Mouse (Mus musculus) heart, postnatal 0 days (tissue): ENCODE results near the gene F13a1. TPM values are rescaled to one million over a fixed set of nuclear protein-coding genes. Genes with fewer than 3 reads are reported as not detected.

Experiments used
- ATAC-seq: fragments of 200-750 bp; cut with Nextera tagmentation; 2 replicates; pipeline ENCODE4 v1.8.0; 2017; ENCODE audit warnings: low read depth, moderate number of reproducible peaks, moderate library complexity; ENCODE audit not compliant: insufficient read depth
- DNase-seq: peaks from one replicate; pipeline ENCODE4 v3.0.0-alpha.2; 2016; ENCODE audit warnings: low spot score
- H3K27ac ChIP-seq: fragments of 300-500 bp; sonication (generic); 2 replicates; pipeline ENCODE4 v1.5.1; 2014; ENCODE audit warnings: low read depth, mild to moderate bottlenecking
- H3K27me3 ChIP-seq: fragments of 300-500 bp; sonication (generic); 2 replicates; pipeline ENCODE4 v1.6.1; 2014; ENCODE audit warnings: low read length, mixed read lengths; ENCODE audit not compliant: control insufficient read depth, insufficient read depth
- H3K36me3 ChIP-seq: fragments of 300-500 bp; sonication (generic); replicated peaks from 2 replicates; pipeline ENCODE4 v1.6.1; 2014; ENCODE audit warnings: low read length, mixed read lengths; ENCODE audit not compliant: control insufficient read depth, insufficient read depth
- H3K4me1 ChIP-seq: fragments of 300-500 bp; sonication (generic); 2 replicates; pipeline ENCODE4 v1.6.1; 2014; ENCODE audit warnings: antibody characterized with exemption; ENCODE audit not compliant: control insufficient read depth, insufficient read depth
- H3K4me2 ChIP-seq: fragments of 300-500 bp; sonication (generic); 2 replicates; pipeline ENCODE4 v1.6.1; 2014; ENCODE audit warnings: low read depth, mild to moderate bottlenecking, low read length, moderate library complexity
- H3K4me3 ChIP-seq: fragments of 300-500 bp; sonication (generic); 2 replicates; pipeline ENCODE4 v1.5.1; 2014; ENCODE audit warnings: low read depth, low read length
- H3K9ac ChIP-seq: fragments of 300-500 bp; sonication (generic); replicated peaks from 2 replicates; pipeline ENCODE4 v1.6.1; 2014; ENCODE audit warnings: low read depth, low read length, mixed read lengths
- H3K9me3 ChIP-seq: fragments of 300-500 bp; sonication (generic); replicated peaks from 2 replicates; pipeline ENCODE4 v1.6.1; 2016; ENCODE audit warnings: low read length; ENCODE audit not compliant: control insufficient read depth
- CTCF ChIP-seq: IDR thresholded peaks from 2 replicates; pipeline ENCODE4 v1.5.1; 2016; ENCODE audit warnings: antibody characterized with exemption, control low read depth, low read depth
- EP300 ChIP-seq: IDR thresholded peaks from 2 replicates; pipeline ENCODE4 v1.6.1; 2016; ENCODE audit warnings: antibody characterized with exemption, low read depth
- WGBS: fragments of 180-500 bp; shearing (Covaris S2); extraction: QIAGEN DNeasy Blood & Tissue Kit; methylation state at CpG from one replicate; pipeline ENCODE4 v1.1.7; 2014; 5-methylcytosine and 5-hydroxymethylcytosine counted together
- polyA plus RNA-seq: library from polyadenylated mRNA; unstranded; fragments of >200 nt; fragmentation: Nextera tagmentation; extraction: Ambion mirVana; gene quantifications from 2 replicates; pipeline ENCODE4 v1.2.1, GENCODE M21; 2015
- total RNA-seq: library from RNA; depleted of rRNA; stranded (reverse); fragments of >200 nt; gene quantifications from 2 replicates; pipeline ENCODE4 v1.2.3, GENCODE M21; 2014; ENCODE audit warnings: low replicate concordance

F13a1 gene
- total and polyA plus RNA-seq, 2 experiments from 2014 or later = 3.9 to 16.0 TPM

- ATAC-seq = no peak
- 44% methylated on average over 4 of the region's 4 CpGs for WGBS
- TF ChIP-seq CTCF = no peak
- no peak for TF ChIP-seq EP300
Measured at GRCm38 (mm10) chr13:37025996-37026579, 24.0 kb downstream of the F13a1 start.

GRCm38 (mm10) chr13:37021575-37021974, 28.5 kb downstream of the F13a1 start:
- WGBS = 65% methylated on average over 2 of the region's 2 CpGs

More at GRCm38 (mm10) chr13:37025996-37026579, 24.0 kb downstream of the F13a1 start:
- Histone ChIP-seq H3K9ac (no peak overlapping the region), H3K27me3 (no peaks in the 10 kb centered on the region), H3K4me2 (no peak overlapping the region), H3K9me3 (0 out of 2 replicates have a peak, but pooled peaks cover 6% of the 10 kb centered on the region), H3K4me3 (no peak overlapping the region), H3K36me3 (no peaks in the 10 kb centered on the region), H3K4me1 (no peaks in the 10 kb centered on the region), H3K27ac (no peak overlapping the region)
- DNase-seq = no peak

GRCm38 (mm10) chr13:37010771-37011170, 39.3 kb downstream of the F13a1 start:
- WGBS = 71% methylated on average over 5 of the region's 5 CpGs
- Histone ChIP-seq H3K9me3 (no peaks in the 10 kb centered on the region), H3K4me3 (no peak overlapping the region), H3K27ac (no peak overlapping the region), H3K27me3 (no peaks in the 10 kb centered on the region), H3K9ac (no peak overlapping the region), H3K4me2 (no peak overlapping the region), H3K4me1 (no peaks in the 10 kb centered on the region), H3K36me3 (no peaks in the 10 kb centered on the region)
- TF ChIP-seq CTCF = no peak
- TF ChIP-seq EP300 = no peak
- ATAC-seq (no peak), DNase-seq (no peak)

More at GRCm38 (mm10) chr13:37021575-37021974, 28.5 kb downstream of the F13a1 start:
- H3K4me2 ChIP-seq = no peak overlapping the region
- H3K27me3 ChIP-seq = no peaks in the 10 kb centered on the region
- no peak overlapping the region for H3K27ac ChIP-seq
- H3K4me1 ChIP-seq = no peaks in the 10 kb centered on the region
- H3K4me3 ChIP-seq = no peak overlapping the region
- H3K9ac ChIP-seq = no peak overlapping the region
- H3K36me3 ChIP-seq = no peaks in the 10 kb centered on the region
- TF ChIP-seq EP300 = no peak
- TF ChIP-seq CTCF = no peak
- ATAC-seq = no peak
- H3K9me3 ChIP-seq = no peaks in the 10 kb centered on the region
- no peak for DNase-seq

GRCm38 (mm10) chr13:37006224-37006623, 43.8 kb downstream of the F13a1 start:
- no peaks in the 10 kb centered on the region for H3K27me3 ChIP-seq
- H3K4me3 ChIP-seq = no peak overlapping the region
- H3K9me3 ChIP-seq = no peaks in the 10 kb centered on the region
- no peaks in the 10 kb centered on the region for H3K4me1 ChIP-seq
- H3K4me2 ChIP-seq = no peak overlapping the region
- H3K27ac ChIP-seq = no peak overlapping the region
- ATAC-seq (no peak), DNase-seq (no peak)
- TF ChIP-seq EP300 (no peak), CTCF (no peak)
- no peaks in the 10 kb centered on the region for H3K36me3 ChIP-seq
- no peak overlapping the region for H3K9ac ChIP-seq

GRCm38 (mm10) chr13:36999210-36999705, 50.8 kb downstream of the F13a1 start:
- 67% methylated on average over 6 of the region's 6 CpGs for WGBS
- no peaks in the 10 kb centered on the region for H3K36me3 ChIP-seq
- ATAC-seq = no peak

GRCm38 (mm10) chr13:36993593-36993992, 56.5 kb downstream of the F13a1 start:
- TF ChIP-seq EP300 (no peak), CTCF (no peak)
- Histone ChIP-seq H3K36me3 (no peaks in the 10 kb centered on the region), H3K4me2 (no peak overlapping the region), H3K9ac (no peak overlapping the region), H3K4me3 (no peak overlapping the region), H3K4me1 (no peaks in the 10 kb centered on the region), H3K27me3 (no peaks in the 10 kb centered on the region), H3K27ac (no peak overlapping the region), H3K9me3 (no peaks in the 10 kb centered on the region)
- DNase-seq (no peak), ATAC-seq (no peak)
- 77% methylated on average over 5 of the region's 5 CpGs for whole genome bisulfite sequencing

More at GRCm38 (mm10) chr13:36999210-36999705, 50.8 kb downstream of the F13a1 start:
- Histone ChIP-seq H3K9ac (no peak overlapping the region), H3K4me3 (no peak overlapping the region), H3K27ac (no peak overlapping the region), H3K27me3 (no peaks in the 10 kb centered on the region), H3K9me3 (no peaks in the 10 kb centered on the region), H3K4me1 (no peaks in the 10 kb centered on the region), H3K4me2 (no peak overlapping the region)
- no peak for DNase-seq
- no peak for TF ChIP-seq EP300
- TF ChIP-seq CTCF = no peak
